Mouse (Mus musculus) thymus, adult 2 months (tissue): ENCODE results near the gene Stag1. TPM values are rescaled to one million over a fixed set of nuclear protein-coding genes. Genes with fewer than 3 reads are reported as not detected.

Experiments
- DNase-seq: peaks from one replicate; pipeline ENCODE4 v3.0.0; 2021
- H3K27ac ChIP-seq: fragments of 200-500 bp; 2 replicates; pipeline ENCODE4 v1.5.1; 2012; ENCODE audit warnings: low read length, control low read depth; ENCODE audit not compliant: control insufficient read depth, insufficient read depth
- H3K27me3 ChIP-seq: fragments of 200-500 bp; 2 replicates; pipeline ENCODE4 v1.6.1; 2012; ENCODE audit warnings: mild to moderate bottlenecking, low read length, moderate library complexity, mixed read lengths; ENCODE audit not compliant: control insufficient read depth, insufficient read depth
- H3K36me3 ChIP-seq: fragments of 200-500 bp; 2 replicates; pipeline ENCODE4 v1.6.1; 2012; ENCODE audit warnings: mild to moderate bottlenecking, low read length, moderate library complexity; ENCODE audit not compliant: control insufficient read depth, insufficient read depth
- H3K4me1 ChIP-seq: fragments of 200-500 bp; replicated peaks from 2 replicates; pipeline ENCODE4 v1.6.1; 2012; ENCODE audit warnings: low read length; ENCODE audit not compliant: control insufficient read depth, insufficient read depth
- H3K4me3 ChIP-seq: fragments of 200-500 bp; 2 replicates; pipeline ENCODE4 v1.5.1; 2012; ENCODE audit warnings: mild to moderate bottlenecking, low read length, control low read depth, moderate library complexity; ENCODE audit not compliant: control insufficient read depth, insufficient read depth
- CTCF ChIP-seq: fragments of 200-500 bp; IDR thresholded peaks from 2 replicates; pipeline ENCODE4 v1.5.1; 2012; ENCODE audit warnings: mild to moderate bottlenecking, control low read depth, low read length, moderate library complexity, borderline replicate concordance; ENCODE audit not compliant: control insufficient read depth, poor library complexity, insufficient read depth; ENCODE audit errors: extremely low read depth
- POLR2A ChIP-seq: fragments of 200-500 bp; IDR thresholded peaks from 2 replicates; pipeline ENCODE4 v1.6.1; 2012; ENCODE audit warnings: mild to moderate bottlenecking, low read length, control low read depth, moderate library complexity; ENCODE audit not compliant: control insufficient read depth, poor library complexity, insufficient read depth; ENCODE audit errors: extremely low read depth
- WGBS: fragments of 180-500 bp; shearing (Covaris S2); methylation state at CpG from one replicate; pipeline ENCODE4 v1.1.7; 2018; 5-methylcytosine and 5-hydroxymethylcytosine counted together
- polyA plus RNA-seq: library from polyadenylated mRNA; depleted of rRNA; stranded (reverse); fragments of >200 nt; gene quantifications from 2 replicates; pipeline ENCODE4 v1.2.3, GENCODE M21; 2012

The Stag1 gene
- polyA plus RNA-seq, 1 experiment: 7.9 TPM

DNA sequence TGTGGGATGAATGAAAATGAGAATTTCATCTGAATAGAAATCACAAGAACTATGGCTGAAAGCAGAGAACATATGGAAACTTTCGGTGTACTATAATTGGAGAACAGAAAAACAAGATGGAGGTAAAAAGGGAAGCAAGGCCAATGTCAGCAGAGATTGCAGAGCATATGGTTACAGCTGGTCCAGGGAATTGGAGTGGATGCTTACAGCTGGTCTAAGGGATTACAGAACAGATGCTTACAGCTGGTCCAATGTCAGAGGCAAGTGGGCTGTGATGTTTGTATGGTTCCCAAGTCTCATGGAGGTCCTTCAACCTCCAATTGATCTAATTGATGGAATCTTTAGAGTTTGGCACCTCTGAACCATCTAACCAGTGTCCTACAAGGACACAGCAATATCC, 4.5 kb downstream of the Stag1 start:
- whole genome bisulfite sequencing: 94% methylated on average over 1 of the region's 1 CpGs
- TF ChIP-seq CTCF (no peak), POLR2A (no peak)
- H3K27ac ChIP-seq: no peak overlapping the region
- no peak for DNase-seq
- H3K27me3 ChIP-seq: no peaks in the 10 kb centered on the region
- H3K4me3 ChIP-seq: no peak overlapping the region
- H3K36me3 ChIP-seq: no peaks in the 10 kb centered on the region
- peaks cover 2% of the 10 kb centered on the region; the same call in 1 of the 2 replicates for H3K4me1 ChIP-seq

DNA sequence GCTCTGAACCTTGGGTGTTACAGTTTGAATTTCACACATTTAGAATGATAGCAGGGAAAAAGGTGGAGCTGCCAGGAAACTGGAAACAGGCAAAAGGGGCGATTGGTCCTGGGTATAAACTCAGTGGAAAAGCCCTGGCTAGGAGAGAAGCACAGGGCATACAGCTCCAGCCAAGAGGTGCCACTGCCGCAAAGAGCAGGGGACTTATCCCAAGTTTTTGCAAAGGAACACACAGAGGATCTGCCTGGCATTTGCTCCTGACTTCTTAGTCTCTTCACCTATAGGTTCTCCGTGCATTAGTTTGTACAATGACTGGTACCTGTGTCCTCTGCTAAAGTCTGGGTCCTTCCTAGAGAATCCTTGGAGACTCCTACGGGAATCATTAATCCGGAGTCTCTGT, 5.6 kb downstream of the Stag1 start:
- TF ChIP-seq POLR2A (no peak), CTCF (no peak)
- 85% methylated on average over 5 of the region's 5 CpGs for WGBS
- H3K27me3 ChIP-seq: no peaks in the 10 kb centered on the region
- no peaks in the 10 kb centered on the region for H3K4me1 ChIP-seq
- H3K27ac ChIP-seq: no peak overlapping the region
- no peak overlapping the region for H3K4me3 ChIP-seq
- DNase-seq: no peak
- no peaks in the 10 kb centered on the region for H3K36me3 ChIP-seq

DNA sequence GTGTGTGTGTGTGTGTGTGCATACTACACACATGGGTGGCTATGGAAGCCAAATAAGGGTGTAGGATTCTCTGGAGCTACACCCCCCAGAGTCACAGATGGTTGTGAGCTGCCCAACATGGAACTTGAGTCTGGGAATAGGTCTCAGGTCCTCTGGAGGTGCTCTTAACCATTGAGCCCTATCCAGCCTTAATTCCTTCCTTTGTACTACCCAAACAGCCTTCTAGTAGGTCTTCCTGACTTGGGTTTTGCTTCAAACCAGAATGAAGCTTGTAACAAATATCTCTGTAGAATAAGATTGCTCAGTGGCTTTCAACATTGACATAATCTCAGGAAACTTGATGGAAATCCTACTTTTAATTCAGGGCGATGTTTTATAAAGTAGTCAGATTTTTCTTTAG, 7.9 kb downstream of the Stag1 start:
- TF ChIP-seq POLR2A (no peak), CTCF (no peak)
- DNase-seq: no peak
- Histone ChIP-seq H3K36me3 (no peaks in the 10 kb centered on the region), H3K27me3 (no peaks in the 10 kb centered on the region), H3K4me1 (no peaks in the 10 kb centered on the region), H3K27ac (no peak overlapping the region), H3K4me3 (no peak overlapping the region)
- WGBS: 97% methylated on average over 1 of the region's 1 CpGs

DNA sequence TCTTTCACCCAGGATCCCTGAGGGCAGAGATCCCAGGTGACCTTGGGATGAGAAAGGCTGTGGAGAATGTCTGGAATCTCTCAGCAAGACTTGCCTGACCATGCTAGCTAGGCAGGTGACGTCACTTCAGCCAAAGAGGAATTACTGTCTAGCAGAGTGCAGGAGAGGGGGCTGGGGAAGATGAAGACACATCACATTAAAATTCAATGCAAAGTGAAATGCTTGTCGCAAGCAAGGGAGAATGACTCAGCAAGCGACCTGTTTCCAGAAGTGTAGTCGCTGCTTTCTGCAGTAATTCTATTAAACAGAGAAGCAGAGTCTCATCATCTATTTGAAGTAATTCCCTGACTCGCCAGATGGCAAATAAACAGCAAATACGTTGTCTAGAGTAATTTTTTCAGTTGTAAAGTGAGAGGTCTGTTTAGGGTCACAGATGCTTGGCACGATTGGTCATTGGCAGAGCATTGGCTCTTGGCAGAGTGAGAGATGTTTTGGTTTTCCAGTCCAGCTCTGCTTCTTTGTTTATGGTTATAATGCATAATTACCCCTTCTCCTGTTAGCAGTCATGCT, 8.5 kb downstream of the Stag1 start:
- no peak overlapping the region for H3K27ac ChIP-seq
- no peak overlapping the region for H3K4me3 ChIP-seq
- H3K4me1 ChIP-seq: no peaks in the 10 kb centered on the region
- H3K27me3 ChIP-seq: no peaks in the 10 kb centered on the region
- 50% methylated on average over 7 of the region's 7 CpGs for WGBS
- TF ChIP-seq CTCF (no peak), POLR2A (no peak)
- no peak for DNase-seq
- H3K36me3 ChIP-seq: no peaks in the 10 kb centered on the region

DNA sequence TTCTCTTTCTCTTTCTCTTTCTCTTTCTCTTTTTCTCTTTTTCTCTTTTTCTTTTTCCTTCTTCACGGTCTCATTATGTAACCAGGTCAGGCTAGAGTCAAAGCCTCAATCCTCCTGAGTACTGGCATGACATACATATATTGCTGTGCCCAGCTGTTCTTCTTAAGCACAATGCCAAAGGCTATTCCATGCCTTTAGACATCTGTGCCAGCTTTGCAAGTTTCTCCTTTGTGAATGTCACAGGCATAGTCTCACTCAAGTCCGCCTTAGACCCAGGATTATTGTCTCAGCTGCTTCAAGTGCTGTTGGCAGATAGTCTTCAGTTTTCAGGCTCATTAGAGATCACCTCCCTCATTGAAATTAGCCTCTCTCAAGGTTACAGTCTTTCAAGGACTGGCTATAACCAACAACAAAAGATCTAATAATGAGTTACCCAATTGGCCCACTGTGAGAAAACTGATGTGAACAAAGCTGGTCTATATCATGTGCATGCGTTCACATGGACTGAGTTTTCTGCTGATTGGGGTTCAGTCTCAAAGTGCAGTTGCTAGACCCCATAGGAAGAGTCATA, 16.0 kb downstream of the Stag1 start:
- Histone ChIP-seq H3K4me3 (no peak overlapping the region), H3K4me1 (no peaks in the 10 kb centered on the region), H3K36me3 (no peaks in the 10 kb centered on the region), H3K27me3 (no peaks in the 10 kb centered on the region), H3K27ac (no peak overlapping the region)
- WGBS: 96% methylated on average over 3 of the region's 3 CpGs
- no peak for DNase-seq
- TF ChIP-seq CTCF (no peak), POLR2A (no peak)

DNA sequence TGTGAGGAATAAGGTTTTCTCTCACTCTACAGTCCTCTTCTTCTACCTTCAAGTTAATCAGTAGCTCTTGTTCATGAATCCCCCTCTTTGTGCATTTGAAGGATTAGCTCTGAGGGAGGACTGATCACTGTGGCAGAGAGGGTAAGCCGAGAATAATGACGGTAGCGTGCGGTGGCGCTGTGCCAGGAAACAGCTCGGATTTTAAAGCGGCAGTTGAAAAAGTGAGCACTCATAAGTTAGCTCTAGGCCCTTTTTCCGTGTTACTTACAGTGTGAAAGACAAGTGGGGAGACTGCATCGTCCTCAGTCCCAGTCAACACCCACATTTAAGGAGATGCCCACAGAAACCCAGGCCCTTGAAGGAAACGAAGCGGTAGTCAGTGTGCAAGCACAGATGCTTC, 19.3 kb downstream of the Stag1 start:
- no peaks in the 10 kb centered on the region for H3K36me3 ChIP-seq
- no peaks in the 10 kb centered on the region for H3K27me3 ChIP-seq
- DNase-seq: no peak
- WGBS: 86% methylated on average over 11 of the region's 11 CpGs
- TF ChIP-seq POLR2A (no peak), CTCF (no peak)
- H3K27ac ChIP-seq: no peak overlapping the region
- H3K4me3 ChIP-seq: no peak overlapping the region
- no peaks in the 10 kb centered on the region for H3K4me1 ChIP-seq

DNA sequence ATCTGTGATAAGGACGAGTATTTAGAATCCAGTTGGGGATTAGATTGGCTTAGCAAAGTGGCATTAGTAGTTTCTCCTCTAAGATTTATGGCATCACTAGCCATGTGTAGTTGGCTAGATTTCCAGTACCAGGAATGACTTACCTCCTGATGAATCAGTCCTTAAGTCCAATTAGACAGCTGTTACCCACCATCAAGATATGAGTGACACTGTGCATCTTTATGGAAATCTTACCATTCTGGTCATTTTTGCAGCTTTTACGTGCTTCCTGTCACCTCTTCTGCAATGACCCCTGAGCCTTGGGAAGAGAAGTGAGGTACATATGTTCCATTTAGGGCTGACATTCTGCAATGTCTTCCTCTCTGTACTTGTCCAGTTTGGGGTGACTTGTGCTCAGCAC, 28.7 kb downstream of the Stag1 start:
- TF ChIP-seq POLR2A: no peak
- Histone ChIP-seq H3K4me3 (no peak overlapping the region), H3K4me1 (no peaks in the 10 kb centered on the region), H3K27ac (no peak overlapping the region), H3K36me3 (no peaks in the 10 kb centered on the region), H3K27me3 (no peaks in the 10 kb centered on the region)
- no peak for DNase-seq
- WGBS: 88% methylated on average over 2 of the region's 2 CpGs
